Mouse (Mus musculus): Measurements from ENCODE around the gene Exph5.

- no peak for TF ChIP-seq CTCF (IDR thresholded peaks at IDR 0.05; ENCODE audit: low read depth)
- TF ChIP-seq EP300 (optimal IDR thresholded peaks at IDR 0.05): no peak
These were observed 83.4 kb downstream of the Exph5 start for GRCm38 (mm10) chr9:53384873-53385272.
